Mouse (Mus musculus) embryonic facial prominence, embryonic 12.5 days (tissue): Measurements from ENCODE around the gene Epn2. TPM values are rescaled to one million over a fixed set of nuclear protein-coding genes. Genes with fewer than 3 reads are reported as not detected.

Experiments
- ATAC-seq: fragments of 200-750 bp; cut with Nextera tagmentation; 2 replicates; pipeline ENCODE4 v1.8.0; 2017; ENCODE audit not compliant: insufficient number of reproducible peaks, insufficient read depth, low FRiP score, low TSS enrichment
- H3K27ac ChIP-seq: fragments of 300-500 bp; sonication (generic); 2 replicates; pipeline ENCODE4 v1.5.1; 2016; ENCODE audit warnings: mild to moderate bottlenecking
- H3K27me3 ChIP-seq: fragments of 300-500 bp; sonication (generic); 2 replicates; pipeline ENCODE4 v1.6.1; 2016; ENCODE audit warnings: mild to moderate bottlenecking, moderate library complexity
- H3K36me3 ChIP-seq: fragments of 300-500 bp; sonication (generic); 2 replicates; pipeline ENCODE4 v1.6.1; 2016; ENCODE audit warnings: mild to moderate bottlenecking
- H3K4me1 ChIP-seq: fragments of 300-500 bp; sonication (generic); 2 replicates; pipeline ENCODE4 v1.6.1; 2016
- H3K4me2 ChIP-seq: fragments of 300-500 bp; sonication (generic); replicated peaks from 2 replicates; pipeline ENCODE4 v1.6.1; 2016; ENCODE audit warnings: mild to moderate bottlenecking, moderate library complexity
- H3K4me3 ChIP-seq: fragments of 300-500 bp; sonication (generic); 2 replicates; pipeline ENCODE4 v1.5.1; 2016; ENCODE audit warnings: mild to moderate bottlenecking
- H3K9ac ChIP-seq: fragments of 300-500 bp; sonication (generic); 2 replicates; pipeline ENCODE4 v1.6.1; 2016; ENCODE audit warnings: mild to moderate bottlenecking, moderate library complexity
- H3K9me3 ChIP-seq: fragments of 300-500 bp; sonication (generic); 2 replicates; pipeline ENCODE4 v1.6.1; 2016; ENCODE audit warnings: mild to moderate bottlenecking, moderate library complexity
- WGBS: fragments of 180-500 bp; shearing (Covaris S2); methylation state at CpG from one replicate; pipeline ENCODE4 v1.1.7; 2016; 5-methylcytosine and 5-hydroxymethylcytosine counted together
- polyA plus RNA-seq: library from polyadenylated mRNA; unstranded; fragments of >200 nt; fragmentation: Nextera tagmentation; extraction: Ambion mirVana; gene quantifications from 2 replicates; pipeline ENCODE4 v1.2.1, GENCODE M21; 2016

Epn2 gene
- polyA plus RNA-seq, 1 experiment from 2014 or later = 28.3 TPM

GRCm38 (mm10) chr11:61470880-61471279 is 108.6 kb downstream of the Epn2 start:
- no peak overlapping the region for H3K9ac ChIP-seq
- H3K36me3 ChIP-seq = no peaks in the 10 kb centered on the region
- H3K27ac ChIP-seq = no peak overlapping the region
- no peaks in the 10 kb centered on the region for H3K27me3 ChIP-seq
- ATAC-seq = no peak
- H3K4me3 ChIP-seq = no peak overlapping the region
- no peaks in the 10 kb centered on the region for H3K9me3 ChIP-seq
- H3K4me2 ChIP-seq = no peak overlapping the region
- peaks cover 3% of the 10 kb centered on the region for H3K4me1 ChIP-seq

GRCm38 (mm10) chr11:61469317-61469917 is 110.1 kb downstream of the Epn2 start:
- 60% methylated on average over 7 of the region's 7 CpGs for WGBS
- H3K36me3 ChIP-seq = no peaks in the 10 kb centered on the region
- H3K9me3 ChIP-seq = no peaks in the 10 kb centered on the region
- no peak overlapping the region for H3K9ac ChIP-seq
- no peak overlapping the region for H3K4me2 ChIP-seq
- ATAC-seq = no peak
- H3K4me3 ChIP-seq = no peak overlapping the region
- H3K27me3 ChIP-seq = no peaks in the 10 kb centered on the region
- H3K4me1 ChIP-seq = peaks cover 3% of the 10 kb centered on the region
- H3K27ac ChIP-seq = no peak overlapping the region

- no peak overlapping the region for H3K27ac ChIP-seq
- H3K27me3 ChIP-seq = no peaks in the 10 kb centered on the region
- no peaks in the 10 kb centered on the region for H3K9me3 ChIP-seq
- no peak overlapping the region for H3K4me3 ChIP-seq
- H3K36me3 ChIP-seq = no peaks in the 10 kb centered on the region
- peaks cover 3% of the 10 kb centered on the region for H3K4me1 ChIP-seq
- H3K4me2 ChIP-seq = no peak overlapping the region
- no peak for ATAC-seq
- no peak overlapping the region for H3K9ac ChIP-seq
- 84% methylated on average over 4 of the region's 4 CpGs for WGBS
These were observed 111.0 kb downstream of the Epn2 start for GRCm38 (mm10) chr11:61468534-61468933.

Other genes starting within 250 kb of the Epn2 start
- not detected in 2 replicates for gene Slc47a2, start 236.8 kb downstream of the Epn2 start, polyA plus RNA-seq
- 0.10 and 0.23 TPM in 2 replicates for gene Slc47a1, start 201.3 kb downstream of the Epn2 start, polyA plus RNA-seq
- 1.6 and 2.5 TPM in 2 replicates for gene Rnf112, start 125.6 kb downstream of the Epn2 start, polyA plus RNA-seq
- gene Mfap4, start 94.3 kb downstream of the Epn2 start, polyA plus RNA-seq = 231 and 256 TPM in 2 replicates
- 101 and 102 TPM in 2 replicates for gene Mapk7, start 85.3 kb downstream of the Epn2 start, polyA plus RNA-seq
- 35.2 and 36.7 TPM in 2 replicates for gene B9d1, start 74.5 kb downstream of the Epn2 start, polyA plus RNA-seq
- 7.4 and 8.5 TPM in 2 replicates for gene Grap, start 73.6 kb upstream of the Epn2 start, polyA plus RNA-seq
- gene Fam83g, start 104.4 kb upstream of the Epn2 start, polyA plus RNA-seq = 1.5 and 1.9 TPM in 2 replicates
- 0.09 TPM in 1 of 2 replicates, not detected in the other for gene Slc5a10, start 141.1 kb upstream of the Epn2 start, polyA plus RNA-seq
- gene Prpsap2, start 182.4 kb upstream of the Epn2 start, polyA plus RNA-seq = 34.8 and 34.9 TPM in 2 replicates